Mouse (Mus musculus) common myeloid progenitor, adult 5-6 weeks (primary cell): Measurements from ENCODE around the gene Tubg2. TPM values are rescaled to one million over a fixed set of nuclear protein-coding genes. Genes with fewer than 3 reads are reported as not detected.

Experiments used
- ATAC-seq: replicated peaks from 2 replicates; pipeline ENCODE4 v1.8.0; 2016; ENCODE audit warnings: low read depth, mild to moderate bottlenecking, moderate TSS enrichment, inconsistent platforms; ENCODE audit not compliant: poor library complexity, severe bottlenecking
- total RNA-seq: library from RNA; stranded (forward); fragments of 200-1000, 187-1606 nt; gene quantifications from 2 replicates; pipeline ENCODE4 v1.2.3, GENCODE M21; 2017

Gene Tubg2
- total RNA-seq, 1 experiment from 2014 or later = not detected

DNA sequence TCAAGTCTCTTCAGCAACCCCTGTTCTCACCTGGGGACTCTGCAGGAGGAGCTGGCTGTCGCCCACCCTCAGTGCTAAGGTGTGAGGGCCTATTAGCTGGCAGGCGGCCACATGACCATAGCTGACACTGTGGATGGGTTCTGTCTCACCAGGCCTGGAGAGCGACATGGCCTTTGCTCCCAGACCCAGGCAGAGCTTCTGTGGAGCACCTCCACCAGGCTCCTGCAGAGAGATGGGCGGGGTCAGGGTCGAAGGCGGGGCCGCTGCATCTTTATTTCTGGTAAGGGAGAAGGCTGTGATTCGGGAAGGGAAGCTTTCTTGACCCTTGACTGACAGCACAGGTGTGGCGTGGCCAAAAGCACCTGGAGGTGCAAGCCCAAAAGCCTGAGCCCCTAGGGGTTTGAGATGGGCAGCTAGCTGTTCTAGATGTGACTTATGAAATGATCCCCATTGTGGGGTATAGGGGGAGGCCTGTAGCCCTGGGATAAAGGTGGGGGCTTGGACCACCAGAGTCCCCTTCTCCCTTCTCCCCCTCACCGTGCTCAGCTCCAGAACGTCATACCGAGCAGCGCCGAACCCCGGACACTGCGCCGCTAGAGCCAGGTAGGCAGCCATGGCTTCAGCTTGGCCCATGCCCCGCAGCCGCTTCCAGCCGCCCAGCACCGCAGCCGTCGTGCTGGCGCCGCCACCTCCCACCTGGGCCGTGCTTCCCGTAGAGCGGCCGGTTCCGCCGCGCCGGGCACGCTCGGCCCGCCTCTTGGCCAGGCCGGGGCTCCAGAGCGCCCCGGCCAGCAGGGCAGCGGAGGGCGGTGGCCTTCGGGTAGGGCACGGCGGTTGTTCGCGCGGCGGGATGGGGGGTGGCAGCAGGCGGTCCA lies 8.0 kb downstream of the Tubg2 start:
- ATAC-seq = no peak

GRCm38 (mm10) chr11:101164351-101164665 lies 8.6 kb downstream of the Tubg2 start:
- no peak for ATAC-seq

- ATAC-seq = 0 out of 2 replicates have a peak, but pooled peaks have one; percentile 16
Measured at GRCm38 (mm10) chr11:101164677-101165580, 9.2 kb downstream of the Tubg2 start.

GRCm38 (mm10) chr11:101166357-101166756 lies 10.7 kb downstream of the Tubg2 start:
- no peak for ATAC-seq

DNA sequence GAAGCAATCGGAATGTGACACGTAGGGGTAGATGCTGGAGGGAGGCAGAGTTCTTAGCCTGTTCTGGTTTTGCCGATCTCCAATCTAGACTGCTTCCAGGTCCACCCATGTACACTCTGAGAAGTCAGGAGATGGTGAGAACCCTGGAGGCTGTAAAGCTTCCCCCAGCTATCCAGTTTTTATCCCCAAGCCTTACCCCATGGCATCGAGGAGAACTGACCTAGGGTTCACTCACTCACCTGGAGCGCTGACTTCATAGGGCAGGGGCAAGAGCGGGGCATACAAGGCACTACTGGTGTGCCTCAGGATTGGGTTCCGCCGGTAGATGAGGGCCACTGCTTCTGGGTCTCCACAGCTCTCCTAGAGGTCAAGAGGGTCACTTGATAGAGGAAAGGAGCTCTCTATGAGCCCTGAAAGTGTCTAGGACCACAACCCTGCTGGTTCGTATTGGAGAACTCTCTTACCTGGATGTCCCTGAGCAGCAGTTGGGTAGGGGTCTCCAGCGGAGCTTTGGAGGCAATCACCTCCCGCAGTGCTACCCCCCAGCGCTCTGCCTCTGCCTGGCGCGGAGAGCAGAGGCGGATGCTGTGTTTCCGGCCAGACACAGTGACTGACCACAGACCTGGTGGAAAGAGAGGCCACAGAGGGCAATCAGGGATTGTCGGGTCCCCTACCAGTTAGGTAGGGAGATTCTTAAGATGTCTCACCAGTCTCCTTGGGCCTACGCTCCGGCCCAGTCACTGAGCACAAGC lies 11.7 kb downstream of the Tubg2 start:
- no peak for ATAC-seq

DNA sequence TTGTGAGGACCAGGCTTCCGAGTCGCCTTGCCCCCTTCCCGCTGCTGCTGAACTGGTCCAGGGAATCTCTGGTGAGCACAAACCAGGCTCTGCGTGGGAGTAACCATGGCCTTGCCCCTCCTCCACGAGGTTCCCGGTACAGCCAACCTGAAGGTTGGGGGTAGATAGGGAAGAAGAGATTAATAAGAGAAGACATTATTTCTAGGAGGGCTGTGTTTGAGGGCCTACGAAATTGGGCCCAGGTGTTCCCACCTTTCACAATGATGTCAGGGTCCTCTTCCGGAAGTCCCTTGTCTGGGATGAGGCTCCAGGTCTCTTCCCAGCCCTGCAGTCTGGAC lies 12.2 kb downstream of the Tubg2 start:
- ATAC-seq = no peak

- no peak for ATAC-seq
Measured at GRCm38 (mm10) chr11:101168301-101168980, 12.7 kb downstream of the Tubg2 start.

GRCm38 (mm10) chr11:101169301-101170107 lies 13.8 kb downstream of the Tubg2 start:
- no peak for ATAC-seq

GRCm38 (mm10) chr11:101170354-101170810 lies 14.7 kb downstream of the Tubg2 start, which contains the start of gene Cntnap1:
Gene Cntnap1 (plus strand): TSS chr11:101170523.
- no peak for ATAC-seq

DNA sequence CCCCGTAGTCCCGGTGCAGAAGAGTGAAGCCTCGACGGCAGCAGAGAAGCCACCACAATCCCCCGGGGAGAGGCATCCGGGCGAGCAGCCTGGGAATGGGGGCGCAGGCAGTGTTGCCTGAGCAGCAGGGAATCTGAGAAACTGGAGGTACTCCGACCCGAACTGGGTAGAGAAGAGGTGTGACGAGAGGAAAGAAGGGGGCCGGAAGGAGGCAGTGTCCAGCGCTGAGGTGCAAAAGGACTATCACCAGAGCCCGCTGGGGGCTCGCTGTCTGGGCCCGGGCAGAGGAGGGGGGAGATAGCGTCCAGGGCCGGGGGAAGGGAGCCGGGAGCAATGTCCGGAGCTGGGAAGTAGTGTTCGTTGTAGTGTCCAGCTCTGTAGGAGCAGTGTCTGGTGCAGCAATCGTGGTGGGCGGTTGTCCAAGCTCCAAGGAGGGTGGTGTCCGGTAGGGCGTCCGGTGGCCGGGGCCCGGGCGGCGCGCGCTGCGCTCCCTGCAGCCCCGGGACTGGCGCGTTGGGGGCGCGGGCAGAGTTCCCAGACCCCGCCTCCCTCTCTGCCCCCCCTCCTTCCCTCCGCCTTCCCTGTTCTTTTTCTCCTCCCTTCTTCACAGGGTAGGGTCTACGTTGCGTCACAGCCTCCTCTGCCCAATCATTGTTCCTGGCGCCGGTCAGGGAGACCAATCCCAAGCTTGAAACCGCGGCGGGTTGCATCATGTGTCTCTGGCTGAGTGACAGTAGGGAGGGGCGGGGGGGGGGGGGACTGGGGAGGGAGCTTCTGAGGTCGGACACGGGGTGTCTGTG lies 15.3 kb downstream of the Tubg2 start, which contains the start of gene Plekhh3:
Gene Plekhh3, minus strand, starts transcription at position 541 of the 800 bp plus-strand sequence.
- ATAC-seq = peak; percentile 70

- ATAC-seq = no peak
Measured at GRCm38 (mm10) chr11:101171721-101172433, 16.2 kb downstream of the Tubg2 start.

GRCm38 (mm10) chr11:101172434-101172815 lies 16.7 kb downstream of the Tubg2 start:
- ATAC-seq = no peak

DNA sequence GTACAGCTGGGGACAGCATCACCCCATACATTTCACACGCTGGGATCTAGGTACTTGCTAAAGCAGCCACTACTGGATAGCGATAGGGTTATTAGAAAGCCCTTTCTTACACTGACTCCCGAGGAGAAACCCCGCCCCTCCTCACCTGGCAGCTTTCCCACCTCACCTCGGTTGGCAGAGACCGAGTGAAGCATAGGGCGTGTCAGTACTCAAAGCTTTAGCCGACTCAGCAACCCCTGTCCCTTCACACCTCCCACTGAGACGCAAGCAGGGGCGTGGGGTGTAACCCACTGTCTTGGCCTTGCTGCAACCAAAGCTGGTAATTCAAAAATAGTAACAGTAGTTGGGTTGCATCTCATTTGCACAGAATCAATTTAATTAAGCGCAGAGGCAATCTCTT lies 17.4 kb downstream of the Tubg2 start:
- ATAC-seq = no peak

- peak; percentile 53 for ATAC-seq
Measured at GRCm38 (mm10) chr11:101173631-101174388, 18.1 kb downstream of the Tubg2 start.

- no peak for ATAC-seq
Measured at GRCm38 (mm10) chr11:101174389-101174745, 18.7 kb downstream of the Tubg2 start.

GRCm38 (mm10) chr11:101174851-101175628 lies 19.3 kb downstream of the Tubg2 start, which contains the start of gene Ccr10:
Gene Ccr10 (minus strand): TSS chr11:101175443.
- no peak for ATAC-seq
